Mouse (Mus musculus): ENCODE measurements at regions not wholly inside any gene's neighbourhood (a gene's known extent, or its start where the extent isn't known, plus 50 kb on each side); places are given as distances from the start of the nearest gene placed in this dataset.
"Not testable (repeated sequence)": the region's sequence is repeated elsewhere in the genome, so short reads cannot be mapped to it uniquely, and the experiment has no call there.

- in situ Hi-C loops (cut with MboI, MseI): no loop called here
Measured at GRCm38 (mm10) chr11:40536236-40536765, 158.7 kb downstream of the Mat2b start.

- in situ Hi-C loops (cut with MboI, MseI): no loop called here
Measured at GRCm38 (mm10) chr11:40510325-40511239, 184.4 kb downstream of the Mat2b start.

- in situ Hi-C loops (cut with MboI, MseI): no loop called here
Measured at GRCm38 (mm10) chr11:40491599-40491998, 203.4 kb downstream of the Mat2b start.

GRCm38 (mm10) chr11:40478171-40478570 lies 216.8 kb downstream of the Mat2b start:
- in situ Hi-C loops (cut with MboI, MseI): not testable (repeated sequence)

GRCm38 (mm10) chr11:40477294-40477693 lies 217.7 kb downstream of the Mat2b start:
- in situ Hi-C loops (cut with MboI, MseI): no loop called here

- in situ Hi-C loops (cut with MboI, MseI): no loop called here
Measured at GRCm38 (mm10) chr11:40469080-40469705, 225.8 kb downstream of the Mat2b start.

- in situ Hi-C loops (cut with MboI, MseI): no loop called here
Measured at GRCm38 (mm10) chr11:40456571-40456970, 238.4 kb downstream of the Mat2b start.

- in situ Hi-C loops (cut with MboI, MseI): not testable (repeated sequence)
Measured at GRCm38 (mm10) chr11:40454994-40455393, 240.0 kb downstream of the Mat2b start.

GRCm38 (mm10) chr11:40446846-40447245 lies 248.2 kb downstream of the Mat2b start:
- in situ Hi-C loops (cut with MboI, MseI): loop anchor here in 1 of 2 experiments (10.0 kb wide), 1 partner anchor 62 kb away; no protein-coding TSS in a partner anchor

- in situ Hi-C loops (cut with MboI, MseI): no loop called here
Measured at GRCm38 (mm10) chr11:40434002-40434401, 261.0 kb downstream of the Mat2b start.

- in situ Hi-C loops (cut with MboI, MseI): no loop called here
Measured at GRCm38 (mm10) chr11:40428858-40429257, 266.1 kb downstream of the Mat2b start.

- in situ Hi-C loops (cut with MboI, MseI): no loop called here
Measured at GRCm38 (mm10) chr11:40424316-40424715, 270.7 kb downstream of the Mat2b start.

- in situ Hi-C loops (cut with MboI, MseI): no loop called here
Measured at GRCm38 (mm10) chr11:40407571-40407970, 287.4 kb downstream of the Mat2b start.

GRCm38 (mm10) chr11:40402249-40402648 lies 292.8 kb downstream of the Mat2b start:
- in situ Hi-C loops (cut with MboI, MseI): no loop called here

- in situ Hi-C loops (cut with MboI, MseI): no loop called here
Measured at GRCm38 (mm10) chr11:40397453-40398104, 297.4 kb downstream of the Mat2b start.

- in situ Hi-C loops (cut with MboI, MseI): no loop called here
Measured at GRCm38 (mm10) chr11:40395331-40395730, 299.7 kb downstream of the Mat2b start.

GRCm38 (mm10) chr11:40394864-40395266 lies 300.1 kb downstream of the Mat2b start:
- in situ Hi-C loops (cut with MboI, MseI): no loop called here

GRCm38 (mm10) chr11:40394283-40394758 lies 300.7 kb downstream of the Mat2b start:
- in situ Hi-C loops (cut with MboI, MseI): no loop called here

- in situ Hi-C loops (cut with MboI, MseI): loop anchor here in 1 of 2 experiments (10.0 kb wide), 1 partner anchor 64 kb away; no protein-coding TSS in a partner anchor
Measured at GRCm38 (mm10) chr11:40380696-40381095, 314.3 kb downstream of the Mat2b start.

GRCm38 (mm10) chr11:40371696-40372095 lies 323.3 kb downstream of the Mat2b start:
- in situ Hi-C loops (cut with MboI, MseI): no loop called here

GRCm38 (mm10) chr11:40366573-40366972 lies 328.4 kb downstream of the Mat2b start:
- in situ Hi-C loops (cut with MboI, MseI): no loop called here
